26 mouse cellular contexts compared by ENCODE assay signal in the genomic region with DNA sequence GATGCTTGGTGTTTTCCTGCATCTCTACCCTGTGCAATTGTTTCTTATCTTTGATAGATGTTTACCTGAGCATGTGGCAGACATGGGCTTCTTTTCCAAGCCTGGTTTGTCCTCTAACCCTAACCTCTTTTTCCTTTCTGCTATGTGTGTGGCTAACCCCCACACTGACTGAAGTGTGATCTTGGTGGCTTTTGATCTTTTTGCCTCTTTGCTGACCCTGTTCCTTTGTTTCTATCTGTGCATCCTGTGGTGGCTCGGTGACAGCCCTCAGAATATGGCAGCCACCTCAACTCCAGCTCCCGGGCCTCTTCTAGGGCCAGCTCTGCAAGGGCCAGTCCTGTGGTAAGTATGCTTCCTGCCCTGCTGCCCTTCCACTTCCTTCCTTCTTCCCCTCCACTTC. TPM values are rescaled to one million over a fixed set of nuclear protein-coding genes. Genes with fewer than 3 reads are reported as not detected.
DNase-seq lines count a peak whose midpoint lies in the region; ATAC-seq and TF ChIP-seq lines count a peak whose summit lies in the region.
"Had no signal": no experiment of that assay in that cellular context is flagged by ENCODE, and none has a peak within 500 bp of the region (broad histone marks: within the 10 kb centered on the region; RNA-seq: fewer than 3 reads in every experiment).

No protein-coding gene starts in this region.

- H3K4me1 ChIP-seq in lung, embryonic 15.5 days, result peaks cover 22% of the 10 kb centered on the region
- H3K4me1 ChIP-seq in bone marrow macrophage, adult 2 months (ENCODE audit: control insufficient read depth, insufficient read depth, low read length), result peaks cover 64% of the 10 kb centered on the region
- H3K4me1 ChIP-seq: forebrain, embryonic 15.5 days had no signal

- WGBS in lung, embryonic 15.5 days, result 58% methylated on average over 2 of the region's 2 CpGs

- no peaks in the 10 kb centered on the region for H3K9me3 ChIP-seq in lung, embryonic 15.5 days
- H3K9me3 ChIP-seq: embryonic facial prominence, embryonic 10.5 days; forebrain, embryonic 15.5 days; kidney, embryonic 15.5 days; limb, embryonic 12.5 days; liver, embryonic 12.5 days had no signal

- no peak overlapping the region for H3K4me3 ChIP-seq in lung, embryonic 15.5 days
- no peak overlapping the region for H3K4me3 ChIP-seq in bone marrow macrophage, adult 2 months (ENCODE audit: insufficient read depth, low read length)
- H3K4me3 ChIP-seq: embryonic facial prominence, embryonic 10.5 days; forebrain, embryonic 15.5 days; kidney, embryonic 15.5 days; limb, embryonic 12.5 days; liver, embryonic 12.5 days had no signal

- 0 out of 2 replicates have a peak overlapping the region, but pooled peaks have one; percentile 3 for H3K27ac ChIP-seq in lung, embryonic 15.5 days
- H3K27ac ChIP-seq in bone marrow macrophage, adult 2 months (ENCODE audit: insufficient read depth, low read depth, low read length), result 0 out of 2 replicates have a peak overlapping the region, but pooled peaks have one; percentile 1
- H3K27ac ChIP-seq: embryonic facial prominence, embryonic 10.5 days; forebrain, embryonic 15.5 days; hindbrain, embryonic 14.5 days; kidney, embryonic 15.5 days; limb, embryonic 12.5 days; liver, embryonic 12.5 days had no signal

- DNase-seq in lung, postnatal 10 days, result no peak
- peak; percentile 38 for DNase-seq in CD4-positive, CD25-positive, alpha-beta regulatory T cell, adult 2 months (ENCODE audit: low read depth, low spot score)
- no peak for DNase-seq in ovary, postnatal 36 days (ENCODE audit: low spot score)
- no peak for DNase-seq in adrenal gland, postnatal 10 days
- DNase-seq: adrenal gland, adult 8-10 months; cerebellum, adult 11-12 months; cerebellum, postnatal 36 days; gastrocnemius, postnatal 25 days; heart, postnatal 10 days; lung, adult 2 months; right cerebral cortex, postnatal 4 days had no signal

- TF ChIP-seq CTCF in bone marrow macrophage, adult 2 months (IDR thresholded peaks at IDR 0.05; ENCODE audit: low read depth, low read length), result no peak

- H3K4me2 ChIP-seq in lung, embryonic 15.5 days, result no peak overlapping the region
- H3K4me2 ChIP-seq: forebrain, embryonic 15.5 days; hindbrain, embryonic 14.5 days; kidney, embryonic 15.5 days; limb, embryonic 12.5 days; liver, embryonic 12.5 days had no signal

- no peak overlapping the region for H3K9ac ChIP-seq in lung, embryonic 15.5 days
- H3K9ac ChIP-seq: forebrain, embryonic 15.5 days; hindbrain, embryonic 14.5 days; kidney, embryonic 15.5 days; limb, embryonic 12.5 days; liver, embryonic 12.5 days had no signal

- no peak for ATAC-seq in lung, embryonic 15.5 days (ENCODE audit: borderline replicate concordance, extremely low read depth, low FRiP score, low TSS enrichment)
- peak; percentile 44 for ATAC-seq in megakaryocyte, adult 5-6 weeks (ENCODE audit: poor library complexity, severe bottlenecking)
- ATAC-seq: forebrain, embryonic 15.5 days; intestine, postnatal 0 days; liver, embryonic 12.5 days had no signal

- TF ChIP-seq POLR2A in bone marrow macrophage, adult 2 months (IDR thresholded peaks at IDR 0.05; ENCODE audit: borderline replicate concordance, low read depth, low read length), result no peak

- H3K36me3 ChIP-seq in lung, embryonic 15.5 days, result no peaks in the 10 kb centered on the region
- H3K36me3 ChIP-seq: embryonic facial prominence, embryonic 10.5 days; forebrain, embryonic 15.5 days; kidney, embryonic 15.5 days; limb, embryonic 12.5 days had no signal

- H3K27me3 ChIP-seq in lung, embryonic 15.5 days, result no peaks in the 10 kb centered on the region
- H3K27me3 ChIP-seq: forebrain, embryonic 15.5 days; kidney, embryonic 15.5 days; limb, embryonic 12.5 days; liver, embryonic 12.5 days had no signal

RNA-seq across cellular contexts. Expression of a gene that starts 51.6 kb away (rescaled TPM):
- 1.0 and 1.7 TPM in 2 replicates for polyA plus RNA-seq in lung, embryonic 15.5 days (2015; fragmentation: Nextera tagmentation; extraction: Ambion mirVana)
- 0.97 and 1.2 TPM in 2 replicates for polyA plus RNA-seq in bone marrow macrophage, adult 2 months (2012; ENCODE audit: insufficient read depth, insufficient read length, missing spikeins)
- total RNA-seq in megakaryocyte, adult 5-6 weeks (2015), result 4.9 and 8.7 TPM in 2 replicates
- 4.0 and 10.6 TPM in 2 replicates for total RNA-seq in megakaryocyte, adult 5-6 weeks (2017)
- total RNA-seq in adrenal gland, postnatal 10 days (2021), result under 1 TPM; 0.21 to 0.30 TPM
- total RNA-seq: adrenal gland, adult 8-10 months; gastrocnemius, postnatal 25 days; heart, adult 8-10 months; layer of hippocampus, postnatal 10 days; left cerebral cortex, adult 8-10 months; midbrain, postnatal 0 days had no signal
- polyA plus RNA-seq: large intestine, adult 2 months; lung, adult 2 months had no signal
